In genomic region chr13:73448201-73448600, GRCm38 (mm10) we compare ENCODE assay signal across 24 mouse cellular contexts. TPM values are rescaled to one million over a fixed set of nuclear protein-coding genes. Genes with fewer than 3 reads are reported as not detected.
DNase-seq lines count a peak whose midpoint lies in the region; ATAC-seq and TF ChIP-seq lines count a peak whose summit lies in the region.
"Had no signal": no experiment of that assay in that cellular context is flagged by ENCODE, and none has a peak within 500 bp of the region (broad histone marks: within the 10 kb centered on the region; RNA-seq: fewer than 3 reads in every experiment).

No protein-coding gene starts in this region.

- TF ChIP-seq CTCF in forebrain, postnatal 0 days (IDR thresholded peaks at IDR 0.05; ENCODE audit: low read depth): no peak

- H3K9me3 ChIP-seq in forebrain, postnatal 0 days (ENCODE audit: low read length): no peaks in the 10 kb centered on the region
- no peaks in the 10 kb centered on the region for H3K9me3 ChIP-seq in forebrain, embryonic 11.5 days (ENCODE audit: control insufficient read depth, low read length)
- no peaks in the 10 kb centered on the region for H3K9me3 ChIP-seq in limb, embryonic 13.5 days
- no peaks in the 10 kb centered on the region for H3K9me3 ChIP-seq in limb, embryonic 10.5 days (replicated peaks)
- no peaks in the 10 kb centered on the region for H3K9me3 ChIP-seq in liver, embryonic 16.5 days (replicated peaks; ENCODE audit: control insufficient read depth, low read length)
- H3K9me3 ChIP-seq: forebrain, embryonic 10.5 days; heart, embryonic 15.5 days; kidney, embryonic 15.5 days; midbrain, embryonic 15.5 days; neural tube, embryonic 12.5 days had no signal

- ATAC-seq in forebrain, postnatal 0 days: no peak
- no peak for ATAC-seq in forebrain, embryonic 11.5 days (replicated peaks; ENCODE audit: low FRiP score)
- no peak for ATAC-seq in limb, embryonic 13.5 days (ENCODE audit: low FRiP score, low read depth)
- no peak for ATAC-seq in liver, embryonic 16.5 days (ENCODE audit: low read depth)
- ATAC-seq: intestine, embryonic 16.5 days; midbrain, embryonic 15.5 days had no signal

- no peaks in the 10 kb centered on the region for H3K4me1 ChIP-seq in forebrain, postnatal 0 days (ENCODE audit: insufficient read depth)
- no peaks in the 10 kb centered on the region for H3K4me1 ChIP-seq in forebrain, embryonic 11.5 days (replicated peaks; ENCODE audit: control insufficient read depth, insufficient read depth, low read length)
- peaks cover 28% of the 10 kb centered on the region for H3K4me1 ChIP-seq in limb, embryonic 13.5 days
- H3K4me1 ChIP-seq in limb, embryonic 10.5 days: peaks cover 7% of the 10 kb centered on the region; the same call in 1 of the 2 replicates
- peaks cover 59% of the 10 kb centered on the region for H3K4me1 ChIP-seq in liver, embryonic 16.5 days (ENCODE audit: control insufficient read depth, low read depth, low read length)
- H3K4me1 ChIP-seq: midbrain, embryonic 15.5 days; neural tube, embryonic 12.5 days had no signal

- DNase-seq in forebrain, postnatal 0 days: no peak
- no peak for DNase-seq in forebrain, embryonic 11.5 days (ENCODE audit: low spot score)
- DNase-seq in limb, embryonic 10.5 days (ENCODE audit: low spot score): no peak
- DNase-seq in lung, postnatal 10 days: peak; percentile 39
- DNase-seq in lung, postnatal 25 days (ENCODE audit: low spot score): no peak
- DNase-seq in urinary bladder, postnatal 14 days (ENCODE audit: low spot score): no peak
- DNase-seq: adrenal gland, adult 2 months; cerebellum, adult 8-10 months; gastrocnemius, adult 2 months; heart, adult 2 months; kidney, postnatal 4 days; layer of hippocampus, adult 9-11 months; left cerebral cortex, postnatal 4 days; right cerebral cortex, adult 18-20 months; thymus, postnatal 25 days had no signal

- no peak overlapping the region for H3K4me2 ChIP-seq in forebrain, postnatal 0 days (ENCODE audit: low read depth)
- no peak overlapping the region for H3K4me2 ChIP-seq in forebrain, embryonic 11.5 days (ENCODE audit: low read depth, low read length, severe bottlenecking)
- H3K4me2 ChIP-seq in limb, embryonic 13.5 days (replicated peaks): no peak overlapping the region
- no peak overlapping the region for H3K4me2 ChIP-seq in liver, embryonic 16.5 days (ENCODE audit: low read depth, low read length)
- H3K4me2 ChIP-seq: kidney, embryonic 15.5 days; midbrain, embryonic 15.5 days; neural tube, embryonic 12.5 days had no signal

- H3K9ac ChIP-seq in forebrain, postnatal 0 days: no peak overlapping the region
- no peak overlapping the region for H3K9ac ChIP-seq in forebrain, embryonic 11.5 days (ENCODE audit: low read length)
- no peak overlapping the region for H3K9ac ChIP-seq in limb, embryonic 13.5 days
- H3K9ac ChIP-seq in liver, embryonic 16.5 days (ENCODE audit: low read depth, low read length): peak overlapping the region; percentile 16
- H3K9ac ChIP-seq: heart, embryonic 15.5 days; kidney, embryonic 15.5 days; midbrain, embryonic 15.5 days; neural tube, embryonic 12.5 days had no signal

- peak overlapping the region; percentile 51; the same call in 1 of the 2 replicates for H3K27ac ChIP-seq in forebrain, postnatal 0 days (ENCODE audit: low read depth, low read length)
- H3K27ac ChIP-seq in forebrain, embryonic 11.5 days (ENCODE audit: low read depth, low read length): no peak overlapping the region
- peak overlapping the region; percentile 90; the same call in 1 of the 2 replicates for H3K27ac ChIP-seq in limb, embryonic 13.5 days
- no peak overlapping the region for H3K27ac ChIP-seq in limb, embryonic 10.5 days
- peak overlapping the region; percentile 98 for H3K27ac ChIP-seq in liver, embryonic 16.5 days (ENCODE audit: low read length)
- H3K27ac ChIP-seq: forebrain, embryonic 10.5 days; gastrocnemius, adult 2 months; heart, adult 2 months; heart, embryonic 15.5 days; kidney, embryonic 15.5 days; left cerebral cortex, adult 2 months; midbrain, embryonic 15.5 days; neural tube, embryonic 12.5 days had no signal

- no peaks in the 10 kb centered on the region for H3K36me3 ChIP-seq in forebrain, postnatal 0 days (ENCODE audit: insufficient read depth)
- H3K36me3 ChIP-seq in forebrain, embryonic 11.5 days (ENCODE audit: control insufficient read depth, insufficient read depth, low read length): no peaks in the 10 kb centered on the region
- no peaks in the 10 kb centered on the region for H3K36me3 ChIP-seq in limb, embryonic 13.5 days
- H3K36me3 ChIP-seq in limb, embryonic 10.5 days: no peaks in the 10 kb centered on the region
- H3K36me3 ChIP-seq in liver, embryonic 16.5 days (ENCODE audit: control insufficient read depth, insufficient read depth): no peaks in the 10 kb centered on the region
- H3K36me3 ChIP-seq: forebrain, embryonic 10.5 days; heart, embryonic 15.5 days; kidney, embryonic 15.5 days; midbrain, embryonic 15.5 days; neural tube, embryonic 12.5 days had no signal

- no peak overlapping the region for H3K4me3 ChIP-seq in forebrain, postnatal 0 days (ENCODE audit: low read depth, low read length)
- no peak overlapping the region for H3K4me3 ChIP-seq in forebrain, embryonic 11.5 days (ENCODE audit: low read depth, low read length)
- H3K4me3 ChIP-seq in limb, embryonic 13.5 days: no peak overlapping the region
- no peak overlapping the region for H3K4me3 ChIP-seq in limb, embryonic 10.5 days
- H3K4me3 ChIP-seq in liver, embryonic 16.5 days (ENCODE audit: low read depth, low read length): no peak overlapping the region
- H3K4me3 ChIP-seq: forebrain, embryonic 10.5 days; gastrocnemius, adult 2 months; heart, adult 2 months; heart, embryonic 15.5 days; kidney, embryonic 15.5 days; left cerebral cortex, adult 2 months; midbrain, embryonic 15.5 days; neural tube, embryonic 12.5 days had no signal

- WGBS in forebrain, postnatal 0 days: 53% methylated on average over 2 of the region's 2 CpGs
- 66% methylated on average over 2 of the region's 2 CpGs for WGBS in forebrain, embryonic 11.5 days
- WGBS in limb, embryonic 13.5 days: 51% methylated on average over 2 of the region's 2 CpGs
- WGBS in limb, embryonic 10.5 days: 72% methylated on average over 2 of the region's 2 CpGs
- WGBS in liver, embryonic 16.5 days (ENCODE audit: insufficient replicate concordance): 62% methylated on average over 2 of the region's 2 CpGs

- no peaks in the 10 kb centered on the region for H3K27me3 ChIP-seq in forebrain, postnatal 0 days (ENCODE audit: insufficient read depth, low read length)
- H3K27me3 ChIP-seq in forebrain, embryonic 11.5 days (ENCODE audit: control insufficient read depth, insufficient read depth, low read length): no peaks in the 10 kb centered on the region
- 0 out of 2 replicates have a peak, but pooled peaks cover 5% of the 10 kb centered on the region for H3K27me3 ChIP-seq in limb, embryonic 13.5 days
- H3K27me3 ChIP-seq in limb, embryonic 10.5 days (ENCODE audit: low read depth, poor library complexity, severe bottlenecking): no peaks in the 10 kb centered on the region
- no peaks in the 10 kb centered on the region for H3K27me3 ChIP-seq in liver, embryonic 16.5 days (ENCODE audit: control insufficient read depth, insufficient read depth, low read depth, low read length)
- H3K27me3 ChIP-seq: kidney, embryonic 15.5 days; midbrain, embryonic 15.5 days; neural tube, embryonic 12.5 days had no signal

RNA-seq across cellular contexts. Expression of gene Lpcat1, which starts 18.8 kb away (rescaled TPM):
- total RNA-seq in forebrain, postnatal 0 days (2014; rRNA removed): 136 and 144 TPM in 2 replicates
- 76.5 and 87.2 TPM in 2 replicates for polyA plus RNA-seq in forebrain, postnatal 0 days (2015; fragmentation: Nextera tagmentation; extraction: Ambion mirVana)
- polyA plus RNA-seq in forebrain, embryonic 11.5 days (2014; fragmentation: Nextera tagmentation; extraction: Ambion mirVana): 64.3 and 68.0 TPM in 2 replicates
- 53.0 and 53.6 TPM in 2 replicates for polyA plus RNA-seq in limb, embryonic 13.5 days (2015; fragmentation: Nextera tagmentation; extraction: Ambion mirVana)
- 51.5 and 56.7 TPM in 2 replicates for polyA plus RNA-seq in limb, embryonic 10.5 days (2016; fragmentation: Nextera tagmentation; extraction: Ambion mirVana)
- 59.4 and 64.7 TPM in 2 replicates for polyA plus RNA-seq in liver, embryonic 16.5 days (2015; fragmentation: Nextera tagmentation; extraction: Ambion mirVana)

Comparison
In these comparisons a context has a peak if more than half of its experiments do, and no peak if none do; other contexts are left out.
1. H3K27ac ChIP-seq: peak in forebrain, postnatal 0 days (single experiment), limb, embryonic 13.5 days (single experiment) and liver, embryonic 16.5 days (single experiment); none in forebrain, embryonic 11.5 days (single experiment) and limb, embryonic 10.5 days (single experiment).